24 mouse cellular contexts compared by ENCODE assay signal in the genomic region with DNA sequence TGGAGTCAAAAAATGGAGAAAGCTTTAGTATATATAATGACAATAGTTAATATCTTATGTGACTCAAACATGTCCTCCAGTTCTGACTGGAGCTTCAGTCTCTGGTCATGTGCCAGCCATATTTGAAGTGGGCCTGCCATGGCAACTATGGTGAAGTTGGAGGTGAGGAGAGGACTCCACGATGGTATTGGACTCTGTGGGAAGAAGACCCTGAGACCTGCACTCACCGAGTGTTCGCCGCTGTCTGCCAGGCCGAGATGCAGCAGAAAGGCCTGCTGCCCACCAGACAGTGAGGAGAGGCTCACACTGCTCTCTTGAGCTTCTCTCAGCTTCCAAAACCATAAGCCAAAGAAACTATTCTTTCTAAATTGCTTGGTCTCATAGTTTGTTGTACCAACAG. TPM values are rescaled to one million over a fixed set of nuclear protein-coding genes. Genes with fewer than 3 reads are reported as not detected.
DNase-seq lines count a peak whose midpoint lies in the region; ATAC-seq and TF ChIP-seq lines count a peak whose summit lies in the region.
"Had no signal": no experiment of that assay in that cellular context is flagged by ENCODE, and none has a peak within 500 bp of the region (broad histone marks: within the 10 kb centered on the region; RNA-seq: fewer than 3 reads in every experiment).

No protein-coding gene starts in this region.

- H3K9me3 ChIP-seq in heart, embryonic 10.5 days, result no peaks in the 10 kb centered on the region
- no peaks in the 10 kb centered on the region for H3K9me3 ChIP-seq in liver, postnatal 0 days (ENCODE audit: low read length)
- H3K9me3 ChIP-seq: embryonic facial prominence, embryonic 13.5 days; embryonic facial prominence, embryonic 15.5 days; forebrain, embryonic 10.5 days; forebrain, embryonic 12.5 days had no signal

- H3K4me3 ChIP-seq in heart, embryonic 10.5 days, result no peak overlapping the region
- no peak overlapping the region for H3K4me3 ChIP-seq in liver, postnatal 0 days (ENCODE audit: low read depth, low read length)
- H3K4me3 ChIP-seq: embryonic facial prominence, embryonic 13.5 days; embryonic facial prominence, embryonic 15.5 days; erythroblast, embryonic 14.5 days; forebrain, embryonic 10.5 days; forebrain, embryonic 12.5 days had no signal

- TF ChIP-seq CTCF in liver, postnatal 0 days (IDR thresholded peaks at IDR 0.05; ENCODE audit: low read depth), result no peak

- no peak overlapping the region for H3K4me2 ChIP-seq in liver, postnatal 0 days (ENCODE audit: low read depth, low read length)
- H3K4me2 ChIP-seq: embryonic facial prominence, embryonic 13.5 days; embryonic facial prominence, embryonic 15.5 days; forebrain, embryonic 12.5 days had no signal

- ATAC-seq in liver, postnatal 0 days, result no peak
- ATAC-seq: forebrain, embryonic 14.5 days; forebrain, embryonic 16.5 days had no signal

- H3K36me3 ChIP-seq in heart, embryonic 10.5 days, result no peaks in the 10 kb centered on the region
- no peaks in the 10 kb centered on the region for H3K36me3 ChIP-seq in liver, postnatal 0 days (replicated peaks; ENCODE audit: insufficient read depth, low read length)
- H3K36me3 ChIP-seq: embryonic facial prominence, embryonic 13.5 days; embryonic facial prominence, embryonic 15.5 days; forebrain, embryonic 10.5 days; forebrain, embryonic 12.5 days had no signal

- peaks cover 9% of the 10 kb centered on the region for H3K27me3 ChIP-seq in heart, embryonic 10.5 days (ENCODE audit: insufficient read depth, poor library complexity, severe bottlenecking)
- H3K27me3 ChIP-seq in liver, postnatal 0 days (ENCODE audit: insufficient read depth, low read length), result no peaks in the 10 kb centered on the region

- no peak for TF ChIP-seq EP300 in liver, postnatal 0 days (IDR thresholded peaks at IDR 0.05; ENCODE audit: low read depth)

- H3K4me1 ChIP-seq in heart, embryonic 10.5 days, result no peaks in the 10 kb centered on the region
- H3K4me1 ChIP-seq in liver, postnatal 0 days (ENCODE audit: insufficient read depth), result no peaks in the 10 kb centered on the region

- no peak overlapping the region for H3K9ac ChIP-seq in liver, postnatal 0 days (replicated peaks)
- H3K9ac ChIP-seq: embryonic facial prominence, embryonic 13.5 days; embryonic facial prominence, embryonic 15.5 days; forebrain, embryonic 12.5 days had no signal

- intact Hi-C loops in heart, postnatal 25 days (cut with DNase I), result no loop called here

- peak; percentile 63 for DNase-seq in heart, embryonic 10.5 days (ENCODE audit: low spot score)
- DNase-seq in heart, postnatal 25 days (ENCODE audit: low spot score), result no peak
- DNase-seq in liver, postnatal 0 days, result peak; percentile 9
- no peak for DNase-seq in liver
- DNase-seq: adrenal gland, adult 2 months; adrenal gland, postnatal 10 days; adrenal gland, postnatal 25 days; cerebellum, adult 11 months; cerebellum, adult 18-20 months; cerebellum, adult 8-10 months; cerebellum, adult 9-11 months; cerebellum, postnatal 14 days; cerebellum, postnatal 36 days; embryo, embryonic 11 days had no signal

- 87% methylated on average over 5 of the region's 5 CpGs for whole genome bisulfite sequencing in heart, embryonic 10.5 days
- WGBS in liver, postnatal 0 days (ENCODE audit: insufficient replicate concordance), result 80% methylated on average over 5 of the region's 5 CpGs

- no peak overlapping the region for H3K27ac ChIP-seq in heart, embryonic 10.5 days
- no peak overlapping the region for H3K27ac ChIP-seq in liver, postnatal 0 days (ENCODE audit: low read depth)
- H3K27ac ChIP-seq: embryonic facial prominence, embryonic 13.5 days; embryonic facial prominence, embryonic 15.5 days; forebrain, embryonic 10.5 days; forebrain, embryonic 12.5 days had no signal

RNA-seq across cellular contexts. Expression of a gene that starts 43.5 kb away (rescaled TPM):
- polyA plus RNA-seq in heart, embryonic 10.5 days (2016; fragmentation: Nextera tagmentation; extraction: Ambion mirVana), result 9.2 and 10.9 TPM in 2 replicates
- 10 to 100 TPM; 50.3 to 51.5 TPM for total RNA-seq in heart, postnatal 25 days (2021)
- 5.0 and 6.0 TPM in 2 replicates for polyA plus RNA-seq in liver, postnatal 0 days (2015; fragmentation: Nextera tagmentation; extraction: Ambion mirVana)

RNA-seq across cellular contexts. Expression of a gene that starts 59.5 kb away (rescaled TPM):
- 0.16 and 0.49 TPM in 2 replicates for polyA plus RNA-seq in heart, embryonic 10.5 days (2016; fragmentation: Nextera tagmentation; extraction: Ambion mirVana)
- under 1 TPM in 1 of 2 experiments, not detected in 1; 0.20 TPM for total RNA-seq in heart, postnatal 25 days (2021)
- not detected in 2 replicates for polyA plus RNA-seq in liver, postnatal 0 days (2015; fragmentation: Nextera tagmentation; extraction: Ambion mirVana)
- total RNA-seq: common myeloid progenitor, adult 5-6 weeks had no signal
- polyA plus RNA-seq: adrenal gland, adult 2 months; C2C12; embryonic facial prominence, embryonic 11.5 days; erythroblast, embryonic 14.5 days; forebrain, embryonic 10.5 days had no signal

Comparison
In these comparisons a context has a peak if more than half of its experiments do, and no peak if none do; other contexts are left out.
1. DNase-seq: peak in heart, embryonic 10.5 days (single experiment) and liver, postnatal 0 days (single experiment); none in heart, postnatal 25 days (single experiment) and liver (single experiment).